ENCODE assay signal across 16 mouse cellular contexts in the genomic region with DNA sequence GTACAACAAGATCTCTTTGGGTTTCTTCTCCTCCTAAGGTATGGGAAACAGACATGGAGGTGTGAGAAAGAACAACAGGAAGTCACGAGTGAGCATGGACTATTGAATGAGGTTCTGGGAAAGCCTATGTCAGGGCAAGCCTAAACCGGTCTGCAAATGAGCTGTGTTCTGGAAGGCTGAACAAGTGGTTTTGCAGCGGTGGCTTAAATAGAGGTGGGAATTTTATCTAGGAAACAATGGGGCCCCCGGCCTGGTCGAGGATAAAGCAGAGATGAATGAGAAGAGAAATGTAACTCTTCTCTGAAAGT.
DNase-seq lines count a peak whose midpoint lies in the region.
"Had no signal": no experiment of that assay in that cellular context is flagged by ENCODE, and none has a peak within 500 bp of the region (broad histone marks: within the 10 kb centered on the region; RNA-seq: fewer than 3 reads in every experiment).

No protein-coding gene starts in this region.

- no peaks in the 10 kb centered on the region for H3K36me3 ChIP-seq in heart, embryonic 10.5 days
- H3K36me3 ChIP-seq: forebrain, embryonic 10.5 days; heart, embryonic 13.5 days; hindbrain, embryonic 12.5 days; hindbrain, embryonic 15.5 days had no signal

- no peaks in the 10 kb centered on the region for H3K27me3 ChIP-seq in heart, embryonic 10.5 days (ENCODE audit: insufficient read depth, poor library complexity, severe bottlenecking)
- H3K27me3 ChIP-seq: heart, embryonic 13.5 days; hindbrain, embryonic 12.5 days; hindbrain, embryonic 15.5 days had no signal

- no peaks in the 10 kb centered on the region for H3K9me3 ChIP-seq in heart, embryonic 10.5 days
- H3K9me3 ChIP-seq: forebrain, embryonic 10.5 days; forebrain, embryonic 13.5 days; heart, embryonic 13.5 days; hindbrain, embryonic 12.5 days; hindbrain, embryonic 15.5 days had no signal

- peak; percentile 53 for DNase-seq in heart, embryonic 10.5 days (ENCODE audit: low spot score)
- no peak for DNase-seq in heart, adult 11 months
- DNase-seq in R1 (ENCODE audit: low read depth, low spot score), result peak; percentile 20
- no peak for DNase-seq in frontal cortex, adult 2 months (ENCODE audit: extremely low spot score in 1 of 2, low spot score in 1 of 2)
- no peak for DNase-seq in adrenal gland, postnatal 4 days (ENCODE audit: low spot score in 2 of 2)
- DNase-seq: adrenal gland, postnatal 14 days; cerebellum, postnatal 14 days; gastrocnemius, postnatal 25 days; heart, postnatal 14 days; kidney, adult 11 months had no signal

- 76% methylated on average over 5 of the region's 5 CpGs for WGBS in heart, embryonic 10.5 days

- H3K27ac ChIP-seq in heart, embryonic 10.5 days, result no peak overlapping the region
- peak overlapping the region; percentile 98 for H3K27ac ChIP-seq in brown adipose tissue, adult 24 weeks (replicated peaks; ENCODE audit: low read depth, low read length)
- H3K27ac ChIP-seq: forebrain, embryonic 10.5 days; forebrain, embryonic 13.5 days; heart, embryonic 13.5 days; hindbrain, embryonic 12.5 days; hindbrain, embryonic 15.5 days had no signal

- H3K4me1 ChIP-seq in heart, embryonic 10.5 days, result peaks cover 17% of the 10 kb centered on the region; the same call in 1 of the 2 replicates
- peaks cover 39% of the 10 kb centered on the region for H3K4me1 ChIP-seq in brown adipose tissue, adult 24 weeks (ENCODE audit: control insufficient read depth, insufficient read depth, insufficient read length, low read length)
- H3K4me1 ChIP-seq: forebrain, embryonic 13.5 days had no signal

- H3K4me3 ChIP-seq in heart, embryonic 10.5 days, result no peak overlapping the region
- no peak overlapping the region for H3K4me3 ChIP-seq in brown adipose tissue, adult 24 weeks (ENCODE audit: insufficient read depth, low read depth, low read length)
- H3K4me3 ChIP-seq: forebrain, embryonic 10.5 days; forebrain, embryonic 13.5 days; heart, embryonic 13.5 days; hindbrain, embryonic 12.5 days; hindbrain, embryonic 15.5 days had no signal

Comparison
In these comparisons a context has a peak if more than half of its experiments do, and no peak if none do; other contexts are left out.
1. DNase-seq: peak in heart, embryonic 10.5 days (single experiment) and R1 (single experiment); none in heart, adult 11 months (single experiment), frontal cortex, adult 2 months (0 of 2) and adrenal gland, postnatal 4 days (0 of 2).